Mouse (Mus musculus) R1 (cell line): Measurements from ENCODE around the gene Cox4i1.
A peak's percentile ranks its signal among the peaks of the same experiment; 100 is the strongest.
"Not testable (repeated sequence)": the region's sequence is repeated elsewhere in the genome, so short reads cannot be mapped to it uniquely, and the experiment has no call there.

Experiments
- DNase-seq: peaks from one replicate; pipeline ENCODE4 v3.0.0-alpha.2; 2018; ENCODE audit warnings: low read depth, low spot score

Cox4i1 gene

GRCm38 (mm10) chr8:120664566-120664965, 3.5 kb upstream of the Cox4i1 start:
- no peak for DNase-seq

GRCm38 (mm10) chr8:120665726-120666455, 2.1 kb upstream of the Cox4i1 start:
- DNase-seq, result peak; percentile 89

- peak; percentile 93 for DNase-seq
Measured at GRCm38 (mm10) chr8:120666807-120667470, 1.1 kb upstream of the Cox4i1 start.

- no peak for DNase-seq
Measured at GRCm38 (mm10) chr8:120668374-120668905, 418 bp downstream of the Cox4i1 start, which contains the start of gene Emc8. Gene Emc8, minus strand, starts transcription at chr8:120668573.

- DNase-seq, result peak; percentile 89
Measured at GRCm38 (mm10) chr8:120671775-120672174, 3.8 kb downstream of the Cox4i1 start.

- peak; percentile 44 for DNase-seq
Measured at GRCm38 (mm10) chr8:120672626-120673229, 4.7 kb downstream of the Cox4i1 start.

GRCm38 (mm10) chr8:120673298-120673697, 5.3 kb downstream of the Cox4i1 start:
- no peak for DNase-seq

- no peak for DNase-seq
Measured at GRCm38 (mm10) chr8:120675718-120676117, 7.7 kb downstream of the Cox4i1 start.

GRCm38 (mm10) chr8:120678447-120678846, 10.4 kb downstream of the Cox4i1 start:
- DNase-seq, result peak; percentile 88

GRCm38 (mm10) chr8:120679629-120680387, 11.8 kb downstream of the Cox4i1 start:
- DNase-seq, result no peak

- not testable (repeated sequence) for DNase-seq
Measured at GRCm38 (mm10) chr8:120680405-120680804, 12.4 kb downstream of the Cox4i1 start.

- DNase-seq, result no peak
Measured at GRCm38 (mm10) chr8:120681113-120681512, 13.1 kb downstream of the Cox4i1 start.

- peak; percentile 73 for DNase-seq
Measured at GRCm38 (mm10) chr8:120683602-120684001, 15.6 kb downstream of the Cox4i1 start.

- no peak for DNase-seq
Measured at GRCm38 (mm10) chr8:120684082-120684481, 16.1 kb downstream of the Cox4i1 start.

GRCm38 (mm10) chr8:120685097-120685496, 17.1 kb downstream of the Cox4i1 start:
- no peak for DNase-seq

- DNase-seq, result no peak
Measured at GRCm38 (mm10) chr8:120685591-120685990, 17.6 kb downstream of the Cox4i1 start.

- DNase-seq, result no peak
Measured at GRCm38 (mm10) chr8:120686051-120686450, 18.0 kb downstream of the Cox4i1 start.

- no peak for DNase-seq
Measured at GRCm38 (mm10) chr8:120686576-120686975, 18.6 kb downstream of the Cox4i1 start.

- DNase-seq, result no peak
Measured at GRCm38 (mm10) chr8:120687786-120688185, 19.8 kb downstream of the Cox4i1 start.

GRCm38 (mm10) chr8:120688511-120688910, 20.5 kb downstream of the Cox4i1 start:
- no peak for DNase-seq

GRCm38 (mm10) chr8:120692934-120693333, 24.9 kb downstream of the Cox4i1 start:
- DNase-seq, result no peak
